Mouse (Mus musculus) granulocyte monocyte progenitor cell, adult 5-6 weeks (primary cell): ENCODE data around the gene Pecam1. TPM values are rescaled to one million over a fixed set of nuclear protein-coding genes. Genes with fewer than 3 reads are reported as not detected.
"Not testable (repeated sequence)": the region's sequence is repeated elsewhere in the genome, so short reads cannot be mapped to it uniquely, and the experiment has no call there.

Source experiments
- ATAC-seq: replicated peaks from 2 replicates; pipeline ENCODE4 v1.8.0; 2016; ENCODE audit warnings: mild to moderate bottlenecking, moderate TSS enrichment, inconsistent platforms; ENCODE audit not compliant: poor library complexity, severe bottlenecking
- total RNA-seq, 2 experiments: library from RNA; stranded (forward) in 1 of 2; stranded (reverse) in 1 of 2; fragments of 200-712, 200-1000 nt in 1 of 2; fragments of >200 nt in 1 of 2; fragmentation: Nextera tagmentation in 1 of 2; gene quantifications; 2 replicates each; pipeline ENCODE4 v1.2.3; 2014 to 2017

The Pecam1 gene
- total RNA-seq, 2 experiments from 2014 or later, result 46.6 to 69.6 TPM

GRCm38 (mm10) chr11:106776960-106777359, 26.5 kb upstream of the Pecam1 start:
- ATAC-seq, result no peak

GRCm38 (mm10) chr11:106773061-106773460, 22.6 kb upstream of the Pecam1 start:
- ATAC-seq, result no peak

- peak; percentile 45 for ATAC-seq
Observed at GRCm38 (mm10) chr11:106770195-106770974, 20.0 kb upstream of the Pecam1 start.

GRCm38 (mm10) chr11:106767516-106767915, 17.1 kb upstream of the Pecam1 start:
- no peak for ATAC-seq

- ATAC-seq, result no peak
Observed at GRCm38 (mm10) chr11:106766611-106767162, 16.3 kb upstream of the Pecam1 start.

- no peak for ATAC-seq
Observed at GRCm38 (mm10) chr11:106762800-106763185, 12.4 kb upstream of the Pecam1 start.

- ATAC-seq, result peak; percentile 75
Observed at GRCm38 (mm10) chr11:106762139-106762799, 11.8 kb upstream of the Pecam1 start.

GRCm38 (mm10) chr11:106760511-106760910, 10.1 kb upstream of the Pecam1 start:
- no peak for ATAC-seq

GRCm38 (mm10) chr11:106759028-106759427, 8.6 kb upstream of the Pecam1 start:
- ATAC-seq, result peak; percentile 75

GRCm38 (mm10) chr11:106755583-106755982, 5.2 kb upstream of the Pecam1 start:
- ATAC-seq, result no peak

GRCm38 (mm10) chr11:106753314-106753713, 2.9 kb upstream of the Pecam1 start:
- ATAC-seq, result no peak

GRCm38 (mm10) chr11:106752103-106752502, 1.7 kb upstream of the Pecam1 start:
- peak; percentile 85 for ATAC-seq

GRCm38 (mm10) chr11:106751039-106752018, 901 bp upstream of the Pecam1 start, which contains the start of gene Milr1:
TSS of gene Milr1 (plus strand) at chr11:106751226.
- peak; percentile 79 for ATAC-seq

GRCm38 (mm10) chr11:106749557-106750120, 789 bp downstream of the Pecam1 start:
- not testable (repeated sequence) for ATAC-seq

GRCm38 (mm10) chr11:106744949-106745348, 5.5 kb downstream of the Pecam1 start:
- ATAC-seq, result no peak

GRCm38 (mm10) chr11:106742388-106742841, 8.0 kb downstream of the Pecam1 start:
- ATAC-seq, result peak; percentile 33; the same call in 1 of the 2 replicates

- ATAC-seq, result no peak
Observed at GRCm38 (mm10) chr11:106741826-106742225, 8.6 kb downstream of the Pecam1 start.

- ATAC-seq, result peak; percentile 31; the same call in 1 of the 2 replicates
Observed at GRCm38 (mm10) chr11:106741232-106741631, 9.2 kb downstream of the Pecam1 start.

GRCm38 (mm10) chr11:106740724-106741123, 9.7 kb downstream of the Pecam1 start:
- not testable (repeated sequence) for ATAC-seq

GRCm38 (mm10) chr11:106739116-106739515, 11.3 kb downstream of the Pecam1 start:
- no peak for ATAC-seq
